Mouse (Mus musculus) olfactory bulb, adult 2 months (tissue): ENCODE data around the gene Nfkbiz. TPM values are rescaled to one million over a fixed set of nuclear protein-coding genes. Genes with fewer than 3 reads are reported as not detected.
"Not testable (repeated sequence)": the region's sequence is repeated elsewhere in the genome, so short reads cannot be mapped to it uniquely, and the experiment has no call there.

Experiments
- H3K27ac ChIP-seq: fragments of 200-500 bp; 2 replicates; pipeline ENCODE4 v1.5.1; 2012; ENCODE audit warnings: low read depth, low read length; ENCODE audit not compliant: insufficient read depth
- H3K4me1 ChIP-seq: fragments of 200-500 bp; 2 replicates; pipeline ENCODE4 v1.6.1; 2012; ENCODE audit warnings: low read length; ENCODE audit not compliant: control insufficient read depth, insufficient read depth
- H3K4me3 ChIP-seq: fragments of 200-500 bp; 2 replicates; pipeline ENCODE4 v1.5.1; 2012; ENCODE audit warnings: mild to moderate bottlenecking, low read depth, low read length, moderate library complexity; ENCODE audit not compliant: insufficient read depth
- CTCF ChIP-seq: fragments of 200-500 bp; IDR thresholded peaks from 2 replicates; pipeline ENCODE4 v1.5.1; 2012; ENCODE audit warnings: low read depth, mild to moderate bottlenecking, low read length, moderate library complexity; ENCODE audit not compliant: insufficient read depth
- POLR2A ChIP-seq: fragments of 200-500 bp; IDR thresholded peaks from 2 replicates; pipeline ENCODE4 v1.6.1; 2012; ENCODE audit warnings: mild to moderate bottlenecking, low read depth, low read length, moderate library complexity; ENCODE audit not compliant: insufficient read depth
- WGBS: fragments of 180-500 bp; shearing (Covaris S2); methylation state at CpG from one replicate; pipeline ENCODE4 v1.1.7; 2018; 5-methylcytosine and 5-hydroxymethylcytosine counted together
- polyA plus RNA-seq: library from polyadenylated mRNA; stranded (reverse); fragments of >200 nt; gene quantifications from 2 replicates; pipeline ENCODE4 v1.2.4, GENCODE M21; 2012; ENCODE audit warnings: low replicate concordance; ENCODE audit not compliant: missing spikeins, insufficient read depth, insufficient read length

The Nfkbiz gene
- polyA plus RNA-seq: not detected in 2 replicates

- H3K27ac ChIP-seq: peak within 1 kb of the TSS; percentile 72
- WGBS: under 1% methylated on average over 40 of the region's 40 CpGs
- peak within 1 kb of the TSS; percentile 89 for H3K4me3 ChIP-seq
- TF ChIP-seq CTCF: no peak
- TF ChIP-seq POLR2A: no peak
- 0 out of 2 replicates have a peak, but pooled peaks cover 2% of the 10 kb centered on the region for H3K4me1 ChIP-seq
Measured at GRCm38 (mm10) chr16:55838510-55839474, at the start of gene Nfkbiz. Gene Nfkbiz, minus strand, starts transcription at chr16:55838899.

GRCm38 (mm10) chr16:55887814-55888583 lies 49.3 kb upstream of the Nfkbiz start:
- Histone ChIP-seq H3K4me1 (no peaks in the 10 kb centered on the region), H3K27ac (no peak overlapping the region), H3K4me3 (no peak overlapping the region)
- WGBS: 74% methylated on average over 7 of the region's 7 CpGs
- TF ChIP-seq POLR2A: no peak
- no peak for TF ChIP-seq CTCF

GRCm38 (mm10) chr16:55884246-55884645 lies 45.5 kb upstream of the Nfkbiz start:
- Histone ChIP-seq H3K4me1 (no peaks in the 10 kb centered on the region), H3K4me3 (no peak overlapping the region), H3K27ac (no peak overlapping the region)
- 49% methylated on average over 11 of the region's 11 CpGs for WGBS
- TF ChIP-seq POLR2A (no peak), CTCF (no peak)

DNA sequence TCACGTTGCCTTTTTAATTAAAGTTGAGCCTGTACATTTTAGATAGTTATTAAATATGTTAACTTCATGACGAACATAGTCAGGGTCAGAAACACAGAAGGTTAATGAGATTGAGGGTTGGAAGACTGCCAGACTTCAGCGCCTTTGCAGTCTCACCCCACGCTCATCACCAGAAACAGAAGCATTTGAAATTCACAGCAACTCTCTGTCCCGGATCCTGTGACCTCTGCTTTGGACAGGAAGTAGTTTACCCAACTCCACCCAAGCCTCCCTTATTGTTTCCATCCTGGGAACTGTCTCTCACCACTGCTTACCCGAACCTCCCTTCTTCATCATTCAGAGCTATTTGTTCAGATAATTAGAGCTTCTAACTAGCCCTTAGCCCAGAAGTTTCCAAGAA lies 37.3 kb upstream of the Nfkbiz start:
- H3K4me3 ChIP-seq: no peak overlapping the region
- H3K27ac ChIP-seq: no peak overlapping the region
- no peaks in the 10 kb centered on the region for H3K4me1 ChIP-seq
- WGBS: 59% methylated on average over 6 of the region's 6 CpGs
- TF ChIP-seq CTCF: no peak
- no peak for TF ChIP-seq POLR2A

GRCm38 (mm10) chr16:55863832-55864231 lies 25.1 kb upstream of the Nfkbiz start:
- Histone ChIP-seq H3K27ac (no peak overlapping the region), H3K4me1 (no peaks in the 10 kb centered on the region), H3K4me3 (no peak overlapping the region)
- TF ChIP-seq CTCF: no peak
- TF ChIP-seq POLR2A: no peak
- WGBS: 78% methylated on average over 4 of the region's 4 CpGs

DNA sequence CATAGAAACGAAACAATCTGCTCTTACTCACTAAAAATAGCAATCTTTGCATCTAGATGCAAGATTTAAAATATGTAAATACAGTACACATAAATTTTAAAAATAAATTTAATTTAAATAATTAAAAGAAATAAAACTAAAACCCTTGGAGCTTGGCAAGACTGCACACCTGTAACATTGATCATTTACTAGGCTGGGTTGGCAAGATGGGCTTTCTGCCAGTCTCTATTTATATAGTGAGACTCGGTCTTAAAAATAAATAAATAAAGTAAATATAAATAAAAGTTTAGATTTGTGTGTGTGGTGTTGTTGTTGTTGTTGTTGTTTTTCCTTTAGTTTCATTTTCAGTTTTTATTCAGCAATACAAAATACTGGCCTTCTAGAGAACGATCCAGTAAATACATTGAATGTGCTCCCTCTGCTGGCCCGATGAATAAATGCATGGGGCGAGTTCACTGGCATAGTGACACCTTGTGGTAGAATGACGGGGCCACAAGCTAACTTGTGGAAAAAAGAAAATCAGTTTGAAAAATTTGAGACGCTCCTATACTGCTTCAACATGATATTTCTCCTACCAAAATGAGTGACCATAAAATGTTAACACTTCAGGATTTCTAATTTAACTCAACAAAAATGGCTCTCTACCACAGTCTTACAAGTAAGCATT lies 24.6 kb upstream of the Nfkbiz start:
- Histone ChIP-seq H3K4me1 (no peaks in the 10 kb centered on the region), H3K27ac (no peak overlapping the region), H3K4me3 (no peak overlapping the region)
- TF ChIP-seq CTCF (peak; percentile 25; the same call in 1 of the 2 replicates), POLR2A (no peak)
- WGBS: 15% methylated on average over 7 of the region's 7 CpGs

DNA sequence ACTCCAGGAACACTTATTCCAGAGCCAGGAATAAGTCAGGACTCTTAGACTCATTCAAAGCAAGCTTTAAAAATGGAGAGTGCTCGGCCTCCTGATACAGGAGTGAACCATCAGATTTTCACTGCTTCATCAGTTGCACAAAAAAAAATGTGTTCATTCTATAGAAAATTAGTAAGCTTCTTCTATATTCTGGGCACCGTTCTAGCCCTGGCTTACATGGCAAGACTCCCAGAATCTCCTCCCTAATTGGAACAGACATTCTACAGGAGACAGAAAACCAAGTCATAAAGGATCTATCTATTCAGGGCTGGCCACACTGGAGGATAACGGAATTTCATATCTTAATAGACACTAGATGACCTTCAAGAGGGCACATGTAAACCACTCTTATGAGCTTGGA lies 22.4 kb upstream of the Nfkbiz start:
- 65% methylated on average over 3 of the region's 3 CpGs for WGBS
- TF ChIP-seq CTCF: no peak
- TF ChIP-seq POLR2A: no peak
- Histone ChIP-seq H3K4me3 (no peak overlapping the region), H3K27ac (no peak overlapping the region), H3K4me1 (no peaks in the 10 kb centered on the region)

DNA sequence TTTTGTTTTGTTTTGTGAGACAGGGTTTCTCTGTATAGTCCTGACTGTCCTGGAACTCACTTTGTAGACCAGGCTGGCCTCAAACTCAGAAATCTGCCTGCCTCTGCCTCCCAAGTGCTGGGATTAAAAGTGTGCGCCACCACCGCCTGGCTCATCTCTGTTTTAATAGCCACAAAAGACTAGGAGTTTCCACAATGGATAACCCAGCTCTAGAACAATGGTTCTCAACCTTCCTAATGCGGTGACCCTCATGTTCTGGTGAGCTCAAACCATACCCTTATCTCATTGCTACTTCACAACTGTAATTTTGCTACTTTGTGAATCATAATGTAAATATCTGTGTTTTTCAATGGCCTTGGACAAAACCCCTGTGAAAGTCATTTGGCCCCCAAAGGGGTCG lies 20.7 kb upstream of the Nfkbiz start:
- 94% methylated on average over 4 of the region's 4 CpGs for WGBS
- H3K27ac ChIP-seq, H3K4me1 ChIP-seq, H3K4me3 ChIP-seq: not testable (repeated sequence)

GRCm38 (mm10) chr16:55858465-55858864 lies 19.8 kb upstream of the Nfkbiz start:
- WGBS: 52% methylated on average over 6 of the region's 6 CpGs
- no peak overlapping the region for H3K4me3 ChIP-seq

More at GRCm38 (mm10) chr16:55858465-55858864, 19.8 kb upstream of the Nfkbiz start:
- H3K4me1 ChIP-seq: no peaks in the 10 kb centered on the region
- TF ChIP-seq CTCF (peak; percentile 42; the same call in 1 of the 2 replicates), POLR2A (no peak)
- H3K27ac ChIP-seq: no peak overlapping the region
